Mouse (Mus musculus) embryonic facial prominence, embryonic 15.5 days (tissue): ENCODE results near the gene Colgalt2. TPM values are rescaled to one million over a fixed set of nuclear protein-coding genes. Genes with fewer than 3 reads are reported as not detected.
"Not testable (repeated sequence)": the region's sequence is repeated elsewhere in the genome, so short reads cannot be mapped to it uniquely, and the experiment has no call there.

Source experiments
- ATAC-seq: fragments of 200-750 bp; cut with Nextera tagmentation; 2 replicates; pipeline ENCODE4 v1.8.0; 2017; ENCODE audit warnings: low read depth, moderate TSS enrichment; ENCODE audit not compliant: insufficient number of reproducible peaks, low FRiP score, low TSS enrichment
- H3K27ac ChIP-seq: fragments of 300-500 bp; sonication (generic); replicated peaks from 2 replicates; pipeline ENCODE4 v1.5.1; 2015; ENCODE audit warnings: mild to moderate bottlenecking, inconsistent platforms
- H3K27me3 ChIP-seq: fragments of 300-500 bp; sonication (generic); 2 replicates; pipeline ENCODE4 v1.6.1; 2015; ENCODE audit warnings: inconsistent platforms
- H3K36me3 ChIP-seq: fragments of 300-500 bp; sonication (generic); 2 replicates; pipeline ENCODE4 v1.6.1; 2015; ENCODE audit warnings: mild to moderate bottlenecking, inconsistent platforms
- H3K4me1 ChIP-seq: fragments of 300-500 bp; sonication (generic); 2 replicates; pipeline ENCODE4 v1.6.1; 2015; ENCODE audit warnings: inconsistent platforms
- H3K4me2 ChIP-seq: fragments of 300-500 bp; sonication (generic); replicated peaks from 2 replicates; pipeline ENCODE4 v1.6.1; 2015; ENCODE audit warnings: mild to moderate bottlenecking, inconsistent platforms
- H3K4me3 ChIP-seq: fragments of 300-500 bp; sonication (generic); replicated peaks from 2 replicates; pipeline ENCODE4 v1.5.1; 2015; ENCODE audit warnings: mild to moderate bottlenecking, inconsistent platforms
- H3K9ac ChIP-seq: fragments of 300-500 bp; sonication (generic); 2 replicates; pipeline ENCODE4 v1.6.1; 2015; ENCODE audit warnings: inconsistent platforms
- H3K9me3 ChIP-seq: fragments of 300-500 bp; sonication (generic); replicated peaks from 2 replicates; pipeline ENCODE4 v1.6.1; 2016; ENCODE audit warnings: inconsistent platforms
- whole genome bisulfite sequencing: fragments of 180-500 bp; shearing (Covaris S2); methylation state at CpG from one replicate; pipeline ENCODE4 v1.1.7; 2015; 5-methylcytosine and 5-hydroxymethylcytosine counted together
- polyA plus RNA-seq: library from polyadenylated mRNA; unstranded; fragments of >200 nt; fragmentation: Nextera tagmentation; extraction: Ambion mirVana; gene quantifications from 2 replicates; pipeline ENCODE4 v1.2.1, GENCODE M21; 2015

The Colgalt2 gene
- polyA plus RNA-seq, 1 experiment from 2014 or later = 4.7 TPM

- Histone ChIP-seq H3K4me1 (no peaks in the 10 kb centered on the region), H3K27me3 (no peaks in the 10 kb centered on the region), H3K9ac (no peak overlapping the region), H3K4me3 (no peak overlapping the region), H3K9me3 (no peaks in the 10 kb centered on the region), H3K27ac (no peak overlapping the region), H3K4me2 (no peak overlapping the region), H3K36me3 (no peaks in the 10 kb centered on the region)
- ATAC-seq = no peak
- WGBS = 26% methylated on average over 5 of the region's 5 CpGs
These were observed 18.0 kb downstream of the Colgalt2 start for GRCm38 (mm10) chr1:152417602-152418001.

DNA sequence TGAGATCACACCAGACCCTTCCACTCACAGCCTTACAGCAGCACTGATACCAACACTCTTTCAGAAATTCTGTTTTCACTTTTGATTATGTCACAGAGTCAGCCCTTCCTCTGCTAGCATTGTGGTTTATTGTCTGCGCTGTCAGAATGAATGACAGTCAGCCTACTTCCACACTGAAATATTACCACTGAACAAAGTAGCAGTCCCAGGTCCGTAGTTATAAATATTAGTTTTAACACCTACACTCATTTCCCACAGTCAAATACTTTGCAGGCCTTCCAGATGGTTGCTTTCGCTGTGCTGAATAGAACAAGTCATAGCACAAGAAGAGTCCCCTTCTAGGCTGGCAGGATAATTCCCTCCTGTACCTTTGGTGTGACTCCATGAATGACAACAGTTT lies 22.7 kb downstream of the Colgalt2 start:
- Histone ChIP-seq H3K27me3 (no peaks in the 10 kb centered on the region), H3K4me1 (no peaks in the 10 kb centered on the region), H3K9ac (no peak overlapping the region), H3K27ac (no peak overlapping the region), H3K36me3 (no peaks in the 10 kb centered on the region), H3K4me2 (no peak overlapping the region), H3K9me3 (no peaks in the 10 kb centered on the region), H3K4me3 (no peak overlapping the region)
- no peak for ATAC-seq
- 59% methylated on average over 3 of the region's 3 CpGs for WGBS

GRCm38 (mm10) chr1:152423052-152423451 lies 23.4 kb downstream of the Colgalt2 start:
- ATAC-seq = no peak
- Histone ChIP-seq H3K4me3 (no peak overlapping the region), H3K4me2 (no peak overlapping the region), H3K9me3 (no peaks in the 10 kb centered on the region), H3K27ac (no peak overlapping the region), H3K4me1 (no peaks in the 10 kb centered on the region), H3K9ac (no peak overlapping the region), H3K36me3 (no peaks in the 10 kb centered on the region), H3K27me3 (no peaks in the 10 kb centered on the region)
- WGBS = 88% methylated on average over 3 of the region's 3 CpGs

- Histone ChIP-seq H3K4me3 (no peak overlapping the region), H3K4me1 (no peaks in the 10 kb centered on the region), H3K4me2 (no peak overlapping the region), H3K36me3 (no peaks in the 10 kb centered on the region), H3K27me3 (no peaks in the 10 kb centered on the region), H3K27ac (no peak overlapping the region), H3K9ac (no peak overlapping the region), H3K9me3 (no peaks in the 10 kb centered on the region)
- WGBS = 59% methylated on average over 12 of the region's 12 CpGs
- ATAC-seq = no peak
These were observed 28.4 kb downstream of the Colgalt2 start for GRCm38 (mm10) chr1:152427912-152428581.

- Histone ChIP-seq H3K9ac (no peak overlapping the region), H3K27me3 (no peaks in the 10 kb centered on the region), H3K27ac (no peak overlapping the region), H3K9me3 (no peaks in the 10 kb centered on the region), H3K4me2 (no peak overlapping the region), H3K36me3 (no peaks in the 10 kb centered on the region), H3K4me3 (no peak overlapping the region), H3K4me1 (no peaks in the 10 kb centered on the region)
- no peak for ATAC-seq
- WGBS = 82% methylated on average over 7 of the region's 7 CpGs
These were observed 30.2 kb downstream of the Colgalt2 start for GRCm38 (mm10) chr1:152429805-152430204.

DNA sequence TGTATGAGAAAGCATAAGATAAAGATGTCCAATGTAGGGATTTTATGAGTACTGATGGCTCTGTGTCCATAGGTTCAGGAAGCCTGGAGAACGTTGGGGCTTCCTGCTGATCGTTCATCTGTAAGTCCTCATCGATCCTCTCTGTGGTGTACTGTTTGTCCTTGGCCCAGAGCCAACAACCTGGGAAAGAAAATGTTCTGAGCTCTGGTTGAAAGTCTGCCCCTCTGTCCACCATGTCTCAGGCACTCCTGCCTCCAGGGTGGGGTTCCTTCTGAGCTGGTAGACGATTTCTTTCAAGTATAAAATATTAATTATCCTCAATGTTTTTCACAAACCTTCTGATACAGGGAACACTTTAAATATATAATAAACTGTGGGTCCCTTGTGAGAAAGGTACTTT lies 34.5 kb downstream of the Colgalt2 start:
- WGBS = 77% methylated on average over 4 of the region's 4 CpGs
- no peak for ATAC-seq
- H3K4me1 ChIP-seq = no peaks in the 10 kb centered on the region
- no peaks in the 10 kb centered on the region for H3K9me3 ChIP-seq
- H3K27ac ChIP-seq = no peak overlapping the region
- no peaks in the 10 kb centered on the region for H3K36me3 ChIP-seq
- H3K4me3 ChIP-seq = no peak overlapping the region
- H3K9ac ChIP-seq = no peak overlapping the region
- H3K4me2 ChIP-seq = no peak overlapping the region
- no peaks in the 10 kb centered on the region for H3K27me3 ChIP-seq

GRCm38 (mm10) chr1:152437518-152437917 lies 37.9 kb downstream of the Colgalt2 start:
- not testable (repeated sequence) for H3K27ac ChIP-seq, H3K9me3 ChIP-seq, H3K4me3 ChIP-seq, H3K4me1 ChIP-seq, H3K27me3 ChIP-seq, ATAC-seq, H3K4me2 ChIP-seq, H3K36me3 ChIP-seq, H3K9ac ChIP-seq
- WGBS = 82% methylated on average over 17 of the region's 17 CpGs

DNA sequence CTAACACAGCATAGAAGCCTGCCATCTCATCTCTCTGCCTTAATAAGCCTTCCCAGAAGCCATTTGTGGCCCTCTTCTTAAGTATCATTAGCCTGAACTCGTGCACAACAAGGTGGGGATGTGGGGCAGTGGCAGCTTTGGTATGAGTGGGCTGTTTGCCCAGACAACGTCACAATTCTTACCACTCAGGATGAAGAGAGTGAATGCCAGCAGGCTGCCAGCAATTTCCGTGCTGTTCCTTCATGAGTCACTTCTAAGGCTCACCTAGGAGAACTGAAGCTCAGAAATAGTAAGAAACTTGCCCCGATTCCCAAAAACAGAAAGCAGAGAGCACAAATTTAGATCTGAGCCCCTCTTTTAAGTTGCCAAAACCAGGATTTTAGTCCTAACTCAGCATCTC lies 39.8 kb downstream of the Colgalt2 start:
- Histone ChIP-seq H3K9me3 (no peaks in the 10 kb centered on the region), H3K4me1 (no peaks in the 10 kb centered on the region), H3K27ac (no peak overlapping the region), H3K9ac (no peak overlapping the region), H3K27me3 (no peaks in the 10 kb centered on the region), H3K36me3 (no peaks in the 10 kb centered on the region), H3K4me2 (no peak overlapping the region), H3K4me3 (no peak overlapping the region)
- no peak for ATAC-seq
- 50% methylated on average over 4 of the region's 4 CpGs for WGBS

GRCm38 (mm10) chr1:152439874-152440273 lies 40.2 kb downstream of the Colgalt2 start:
- Histone ChIP-seq H3K4me1 (no peaks in the 10 kb centered on the region), H3K36me3 (no peaks in the 10 kb centered on the region), H3K9me3 (no peaks in the 10 kb centered on the region), H3K27me3 (no peaks in the 10 kb centered on the region), H3K4me2 (no peak overlapping the region), H3K9ac (no peak overlapping the region), H3K27ac (no peak overlapping the region), H3K4me3 (no peak overlapping the region)
- 73% methylated on average over 10 of the region's 10 CpGs for WGBS
- ATAC-seq = no peak

GRCm38 (mm10) chr1:152444630-152445029 lies 45.0 kb downstream of the Colgalt2 start:
- no peaks in the 10 kb centered on the region for H3K4me1 ChIP-seq
- no peak for ATAC-seq
- H3K36me3 ChIP-seq = no peaks in the 10 kb centered on the region
- no peaks in the 10 kb centered on the region for H3K27me3 ChIP-seq
- 84% methylated on average over 7 of the region's 7 CpGs for WGBS
- H3K27ac ChIP-seq = no peak overlapping the region
- no peak overlapping the region for H3K9ac ChIP-seq
- H3K4me3 ChIP-seq = no peak overlapping the region
- H3K4me2 ChIP-seq = no peak overlapping the region
- H3K9me3 ChIP-seq = no peaks in the 10 kb centered on the region

- Histone ChIP-seq H3K4me3 (no peak overlapping the region), H3K9ac (no peak overlapping the region), H3K4me1 (no peaks in the 10 kb centered on the region), H3K27ac (no peak overlapping the region), H3K9me3 (no peaks in the 10 kb centered on the region), H3K36me3 (no peaks in the 10 kb centered on the region), H3K4me2 (no peak overlapping the region), H3K27me3 (no peaks in the 10 kb centered on the region)
- 83% methylated on average over 6 of the region's 6 CpGs for WGBS
- ATAC-seq = no peak
These were observed 46.3 kb downstream of the Colgalt2 start for GRCm38 (mm10) chr1:152445925-152446324.

DNA sequence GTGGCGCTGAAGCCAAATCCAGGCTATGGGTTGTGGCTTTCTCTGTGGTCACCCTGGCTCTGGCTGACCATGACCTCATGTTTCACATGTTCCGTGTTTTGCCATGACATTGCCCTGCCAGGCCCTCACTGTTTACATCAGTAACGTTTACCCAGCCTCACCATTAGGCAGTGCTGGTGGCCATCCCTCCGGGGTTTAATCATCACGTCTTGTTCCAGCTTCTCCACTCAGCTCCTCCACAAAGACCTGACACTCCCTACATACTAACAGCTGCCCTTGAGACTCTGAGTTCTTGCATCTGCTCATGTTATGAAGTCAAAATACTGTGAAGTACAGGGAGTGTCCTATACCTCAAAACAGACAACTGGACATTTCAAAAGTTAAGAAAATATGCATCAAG lies 54.9 kb downstream of the Colgalt2 start:
- 69% methylated on average over 5 of the region's 5 CpGs for WGBS

More for the DNA sequence above, 54.9 kb downstream of the Colgalt2 start:
- Histone ChIP-seq H3K9me3 (no peaks in the 10 kb centered on the region), H3K9ac (no peak overlapping the region), H3K4me2 (no peak overlapping the region), H3K4me3 (no peak overlapping the region), H3K27me3 (no peaks in the 10 kb centered on the region), H3K36me3 (no peaks in the 10 kb centered on the region), H3K4me1 (peaks cover 8% of the 10 kb centered on the region; the same call in 1 of the 2 replicates), H3K27ac (no peak overlapping the region)
- no peak for ATAC-seq
